Mouse (Mus musculus): Measurements from ENCODE around the gene Galp.

DNA sequence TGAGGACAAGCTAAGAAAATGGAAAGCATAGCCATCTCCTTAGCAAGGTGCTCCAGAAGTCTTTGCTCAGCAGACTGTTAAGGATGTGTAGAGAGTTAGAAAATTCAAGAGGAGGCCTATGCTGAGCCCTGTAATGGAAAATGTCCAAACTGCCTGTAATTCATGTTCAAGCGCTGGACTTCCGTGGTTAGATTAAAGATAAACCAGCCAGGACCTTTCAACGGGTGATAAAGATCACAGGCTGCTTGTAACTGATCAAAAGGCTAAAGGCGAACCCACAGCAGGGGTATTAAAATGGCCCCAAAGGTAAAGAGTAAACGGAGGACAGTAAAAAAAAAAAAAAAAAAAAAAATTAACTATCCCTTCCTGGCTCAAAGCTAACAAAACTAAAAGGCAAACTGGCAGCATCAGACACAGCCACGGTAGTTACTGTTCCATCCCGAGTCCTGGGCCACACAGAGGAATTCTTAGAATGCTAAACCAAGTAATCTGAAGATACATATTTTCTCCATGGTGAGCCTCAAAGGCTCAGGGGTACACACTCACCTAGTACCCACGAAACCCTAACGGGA lies 39.9 kb upstream of the Galp start:
- no peak for TF ChIP-seq CTCF (conservative IDR thresholded peaks at IDR 0.05; ENCODE audit: low read length)
- no peak for TF ChIP-seq NANOG (IDR thresholded peaks at IDR 0.05; ENCODE audit: borderline replicate concordance, low read length)

All from E14TG2a.4 (cell line).